Mouse (Mus musculus) liver, embryonic 13.5 days (tissue): ENCODE measurements around the gene Sec14l1. TPM values are rescaled to one million over a fixed set of nuclear protein-coding genes. Genes with fewer than 3 reads are reported as not detected.
"Not testable (repeated sequence)": the region's sequence is repeated elsewhere in the genome, so short reads cannot be mapped to it uniquely, and the experiment has no call there.

Experiments used
- ATAC-seq: fragments of 200-750 bp; cut with Nextera tagmentation; 2 replicates; pipeline ENCODE4 v1.8.0; 2017; ENCODE audit warnings: low read depth, mild to moderate bottlenecking, moderate number of reproducible peaks, moderate library complexity
- DNase-seq: peaks from one replicate; pipeline ENCODE4 v3.0.0; 2022
- H3K27ac ChIP-seq: fragments of 300-500 bp; sonication (generic); 2 replicates; pipeline ENCODE4 v1.5.1; 2015; ENCODE audit warnings: moderate library complexity, mild to moderate bottlenecking, inconsistent platforms
- H3K27me3 ChIP-seq: fragments of 300-500 bp; sonication (generic); 2 replicates; pipeline ENCODE4 v1.6.1; 2015; ENCODE audit warnings: mild to moderate bottlenecking, inconsistent platforms
- H3K36me3 ChIP-seq: fragments of 300-500 bp; sonication (generic); 2 replicates; pipeline ENCODE4 v1.6.1; 2015; ENCODE audit warnings: mild to moderate bottlenecking, inconsistent platforms
- H3K4me1 ChIP-seq: fragments of 300-500 bp; sonication (generic); replicated peaks from 2 replicates; pipeline ENCODE4 v1.6.1; 2015; ENCODE audit warnings: inconsistent platforms
- H3K4me2 ChIP-seq: fragments of 300-500 bp; sonication (generic); 2 replicates; pipeline ENCODE4 v1.6.1; 2015; ENCODE audit warnings: inconsistent platforms, mild to moderate bottlenecking, moderate library complexity
- H3K4me3 ChIP-seq: fragments of 300-500 bp; sonication (generic); replicated peaks from 2 replicates; pipeline ENCODE4 v1.5.1; 2015; ENCODE audit warnings: mild to moderate bottlenecking, inconsistent platforms
- H3K9ac ChIP-seq: fragments of 300-500 bp; sonication (generic); 2 replicates; pipeline ENCODE4 v1.6.1; 2015; ENCODE audit warnings: mild to moderate bottlenecking, inconsistent platforms
- H3K9me3 ChIP-seq: fragments of 300-500 bp; sonication (generic); replicated peaks from 2 replicates; pipeline ENCODE4 v1.6.1; 2016; ENCODE audit warnings: inconsistent platforms
- WGBS: fragments of 180-500 bp; shearing (Covaris S2); methylation state at CpG from one replicate; pipeline ENCODE4 v1.1.7; 2015; ENCODE audit not compliant: insufficient replicate concordance; 5-methylcytosine and 5-hydroxymethylcytosine counted together
- polyA plus RNA-seq: library from polyadenylated mRNA; unstranded; fragments of >200 nt; fragmentation: Nextera tagmentation; extraction: Ambion mirVana; gene quantifications from 2 replicates; pipeline ENCODE4 v1.2.1, GENCODE M21; 2015

Sec14l1 gene
- polyA plus RNA-seq: 19.7 and 23.2 TPM in 2 replicates

DNA sequence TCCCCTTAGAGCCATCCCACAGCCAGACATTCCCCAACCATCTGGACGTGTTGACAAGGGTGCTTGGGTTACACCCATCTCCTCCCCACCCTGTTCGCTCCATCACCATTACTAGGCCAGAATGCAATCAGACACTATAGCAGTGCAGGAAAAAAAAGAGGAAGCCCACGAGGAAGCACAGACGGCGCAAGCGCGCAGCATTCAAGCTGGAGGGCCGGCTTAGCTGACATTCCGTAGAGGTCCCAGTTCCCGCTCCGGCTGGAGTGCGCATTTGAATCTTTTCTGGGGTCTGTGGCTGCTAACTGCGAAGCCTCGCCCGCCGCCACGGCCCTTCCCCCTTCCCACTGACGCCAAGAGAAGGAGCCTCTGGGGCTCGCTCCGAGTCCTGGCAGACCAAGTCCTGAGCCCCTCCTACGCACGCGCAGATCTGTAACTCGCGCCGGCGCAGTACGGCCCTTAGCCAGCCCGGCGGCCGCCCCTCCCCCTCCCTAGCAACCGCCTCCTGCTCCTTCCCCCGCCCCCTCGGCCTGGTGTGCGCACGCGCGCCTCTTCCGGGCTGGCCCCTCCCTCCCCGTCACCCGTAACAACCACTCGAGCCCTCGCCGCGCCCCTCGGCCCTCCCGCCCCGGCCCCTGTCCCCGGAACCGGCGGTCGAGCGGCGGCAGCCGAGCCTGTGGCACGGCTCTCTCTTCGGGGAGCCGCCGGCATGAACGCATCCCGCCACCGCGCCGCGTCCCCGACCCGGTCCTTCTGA, at the start of gene Sec14l1:
TSS of gene Sec14l1 (plus strand) at position 577 of the 754 bp plus-strand sequence.
- Histone ChIP-seq H3K4me3 (peak within 1 kb of the TSS; percentile 98), H3K36me3 (peaks cover 21% of the 10 kb centered on the region), H3K27ac (peak within 1 kb of the TSS; percentile 99), H3K9me3 (peaks cover 4% of the 10 kb centered on the region; the same call in 1 of the 2 replicates), H3K9ac (peak within 1 kb of the TSS; percentile 98), H3K4me1 (peaks cover 72% of the 10 kb centered on the region), H3K27me3 (no peaks in the 10 kb centered on the region), H3K4me2 (peak within 1 kb of the TSS; percentile 80)
- ATAC-seq: peak; percentile 93
- WGBS: under 1% methylated on average over 59 of the region's 67 CpGs
- peak; percentile 95 for DNase-seq

DNA sequence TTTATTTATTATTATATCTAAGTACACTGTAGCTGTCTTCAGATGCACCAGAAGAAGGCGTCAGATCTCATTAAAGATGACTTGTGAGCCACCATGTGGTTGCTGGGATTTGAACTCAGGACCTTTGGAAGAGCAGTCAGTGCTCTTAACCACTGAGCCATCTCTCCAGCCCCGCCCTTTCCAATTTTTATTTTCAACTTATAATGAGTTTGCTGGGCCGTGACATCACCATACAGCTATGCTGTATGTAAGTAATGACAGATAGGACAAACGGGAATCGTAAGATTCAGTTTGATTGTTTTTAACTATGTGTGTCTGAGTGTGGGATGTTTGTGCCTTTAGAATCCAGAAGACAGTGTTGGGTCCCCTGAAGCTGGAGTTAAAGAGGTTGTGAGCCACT, 49.4 kb upstream of the Sec14l1 start:
- not testable (repeated sequence) for ATAC-seq, H3K27ac ChIP-seq, H3K9me3 ChIP-seq, H3K4me1 ChIP-seq, H3K36me3 ChIP-seq, H3K4me3 ChIP-seq, DNase-seq, H3K4me2 ChIP-seq, H3K9ac ChIP-seq
- 65% methylated on average over 5 of the region's 5 CpGs for WGBS
- peaks cover 11% of the 10 kb centered on the region for H3K27me3 ChIP-seq

DNA sequence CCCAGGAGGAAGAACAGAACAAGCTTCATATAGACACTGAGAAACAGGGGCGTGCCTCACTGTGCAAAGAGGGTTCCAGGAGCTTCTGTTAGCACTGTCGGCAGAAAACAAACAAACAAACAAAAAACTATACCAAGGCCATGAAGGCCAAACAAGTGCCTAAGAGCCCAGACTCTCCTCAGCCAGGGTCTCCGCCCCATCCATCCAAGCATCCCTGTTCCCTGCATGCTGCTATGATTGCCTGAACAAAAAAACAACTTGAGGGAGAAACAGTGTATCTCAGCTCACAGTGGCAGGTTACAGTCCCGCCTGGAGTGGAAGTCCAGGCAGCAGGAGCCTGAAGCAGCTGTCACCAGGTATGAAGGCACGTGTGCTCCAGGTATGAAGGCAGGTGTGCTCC, 48.2 kb upstream of the Sec14l1 start:
- DNase-seq (no peak), ATAC-seq (no peak)
- Histone ChIP-seq H3K9ac (no peak overlapping the region), H3K4me1 (no peaks in the 10 kb centered on the region), H3K4me3 (no peak overlapping the region), H3K27ac (no peak overlapping the region), H3K36me3 (no peaks in the 10 kb centered on the region), H3K27me3 (peaks cover 22% of the 10 kb centered on the region), H3K4me2 (no peak overlapping the region), H3K9me3 (no peaks in the 10 kb centered on the region)
- WGBS: 57% methylated on average over 5 of the region's 5 CpGs

DNA sequence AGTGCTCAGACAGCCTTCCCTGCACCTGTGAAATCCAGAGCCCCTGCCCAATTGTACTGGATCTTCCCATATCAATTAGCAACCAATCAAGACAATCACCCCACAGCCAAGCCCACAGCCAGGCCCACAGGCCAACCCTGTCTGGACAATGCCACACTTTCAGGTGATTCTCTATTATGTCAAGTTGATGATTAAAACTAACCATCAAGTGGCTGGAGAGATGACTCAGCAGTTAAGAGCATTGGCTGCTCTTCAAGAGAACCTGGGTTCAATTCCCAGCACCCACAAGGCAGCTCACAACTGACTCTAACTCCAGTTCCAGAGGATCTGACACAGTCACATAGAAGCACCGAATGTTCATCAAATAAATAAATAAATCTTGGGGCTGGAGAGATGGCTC, 46.6 kb upstream of the Sec14l1 start:
- ATAC-seq (no peak), DNase-seq (no peak)
- no peak overlapping the region for H3K27ac ChIP-seq
- no peaks in the 10 kb centered on the region for H3K9me3 ChIP-seq
- H3K36me3 ChIP-seq: no peaks in the 10 kb centered on the region
- H3K4me2 ChIP-seq: no peak overlapping the region
- 73% methylated on average over 1 of the region's 1 CpGs for WGBS
- no peak overlapping the region for H3K9ac ChIP-seq
- H3K4me3 ChIP-seq: no peak overlapping the region
- 0 out of 2 replicates have a peak, but pooled peaks cover 2% of the 10 kb centered on the region for H3K4me1 ChIP-seq
- peaks cover 20% of the 10 kb centered on the region for H3K27me3 ChIP-seq

DNA sequence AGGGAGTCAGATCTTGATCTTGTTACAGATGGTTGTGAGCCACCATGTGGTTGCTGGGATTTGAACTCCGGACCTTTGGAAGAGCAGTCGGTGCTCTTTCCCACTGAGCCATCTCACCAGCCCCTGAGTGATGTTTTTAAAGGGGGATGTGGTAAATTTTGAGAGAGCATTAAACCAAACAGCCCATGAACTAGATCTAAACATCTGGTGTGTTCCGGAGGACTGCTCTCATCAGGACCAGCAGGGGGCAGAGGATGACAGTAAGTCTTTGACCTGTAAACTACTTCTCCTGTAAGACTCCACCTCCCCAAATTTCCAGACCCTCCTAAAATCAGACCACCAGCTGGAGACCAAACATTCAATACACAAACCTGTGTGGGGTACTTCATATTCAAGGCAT, 45.9 kb upstream of the Sec14l1 start:
- no peak overlapping the region for H3K27ac ChIP-seq
- ATAC-seq (no peak), DNase-seq (no peak)
- H3K4me3 ChIP-seq: no peak overlapping the region
- H3K9ac ChIP-seq: no peak overlapping the region
- H3K36me3 ChIP-seq: no peaks in the 10 kb centered on the region
- no peaks in the 10 kb centered on the region for H3K9me3 ChIP-seq
- whole genome bisulfite sequencing: 57% methylated on average over 3 of the region's 3 CpGs
- H3K4me1 ChIP-seq: 0 out of 2 replicates have a peak, but pooled peaks cover 2% of the 10 kb centered on the region
- peaks cover 16% of the 10 kb centered on the region for H3K27me3 ChIP-seq
- H3K4me2 ChIP-seq: no peak overlapping the region

DNA sequence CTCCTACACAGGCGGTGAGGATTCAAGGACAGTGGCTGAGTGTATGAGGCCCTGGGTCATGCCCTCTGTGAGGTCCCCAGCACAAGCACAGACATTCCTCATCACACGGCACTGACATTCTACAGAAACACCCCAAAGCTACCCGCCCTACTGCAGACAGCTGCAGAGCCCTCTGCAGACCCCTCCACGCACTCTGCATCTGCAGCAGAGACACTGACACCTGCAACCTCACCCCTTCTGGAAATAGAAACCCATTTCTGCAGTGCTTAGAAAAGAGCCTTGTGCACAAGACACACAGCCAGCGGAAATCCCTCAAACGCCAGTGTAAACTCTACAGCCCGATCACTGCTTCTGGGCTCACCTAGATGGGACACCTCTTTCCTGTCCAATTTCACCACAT, 44.3 kb upstream of the Sec14l1 start:
- WGBS: 72% methylated on average over 7 of the region's 7 CpGs
- H3K9ac ChIP-seq: no peak overlapping the region
- H3K27ac ChIP-seq: no peak overlapping the region
- H3K4me2 ChIP-seq: no peak overlapping the region
- DNase-seq (no peak), ATAC-seq (no peak)
- no peak overlapping the region for H3K4me3 ChIP-seq
- H3K4me1 ChIP-seq: peaks cover 3% of the 10 kb centered on the region; the same call in 1 of the 2 replicates
- peaks cover 16% of the 10 kb centered on the region for H3K27me3 ChIP-seq
- no peaks in the 10 kb centered on the region for H3K9me3 ChIP-seq
- no peaks in the 10 kb centered on the region for H3K36me3 ChIP-seq

DNA sequence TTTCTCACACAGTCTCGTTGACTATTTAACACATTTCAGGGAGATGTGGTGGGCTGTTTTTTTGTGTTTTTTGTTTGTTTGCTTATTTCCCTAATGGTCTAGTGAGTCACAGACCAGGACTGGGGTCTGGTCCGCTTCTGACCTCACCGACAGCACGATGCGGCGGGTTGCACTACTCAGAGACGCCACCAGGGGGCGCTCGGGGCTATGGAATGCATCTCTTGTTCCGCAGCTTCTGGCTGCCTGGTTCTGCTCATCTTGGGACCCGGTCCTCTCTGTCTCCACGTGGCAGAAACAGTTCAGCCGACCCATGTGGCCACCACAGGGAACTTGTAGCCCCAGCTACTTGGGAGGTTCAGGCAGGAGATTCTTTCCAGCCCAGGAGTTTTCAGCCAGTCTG, 42.8 kb upstream of the Sec14l1 start:
- no peak overlapping the region for H3K9ac ChIP-seq

DNA sequence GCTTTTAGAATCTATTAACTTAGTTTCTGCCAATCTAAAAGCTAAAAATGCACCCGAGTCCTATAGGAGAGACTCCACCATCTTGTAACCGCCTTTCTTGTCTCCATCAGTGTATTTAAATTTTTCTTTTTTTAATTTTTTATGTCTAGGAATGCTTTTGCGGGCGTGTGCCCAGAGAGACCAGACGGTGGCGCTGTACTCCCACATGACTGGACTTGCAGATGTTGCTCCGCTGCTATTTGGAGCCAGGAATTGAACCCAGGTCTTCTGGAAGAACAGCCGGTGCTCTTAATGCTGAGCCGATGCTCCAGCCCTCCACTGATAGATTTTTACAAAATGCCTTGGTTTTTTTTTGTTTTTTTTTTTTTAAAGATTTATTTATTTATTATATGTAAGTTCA, 41.5 kb upstream of the Sec14l1 start:
- H3K9me3 ChIP-seq: no peaks in the 10 kb centered on the region
- peaks cover 16% of the 10 kb centered on the region for H3K27me3 ChIP-seq
- H3K27ac ChIP-seq: no peak overlapping the region
- peaks cover 26% of the 10 kb centered on the region for H3K4me1 ChIP-seq
- no peak for ATAC-seq
- H3K9ac ChIP-seq: no peak overlapping the region
- H3K4me2 ChIP-seq: no peak overlapping the region
- 83% methylated on average over 9 of the region's 9 CpGs for WGBS
- no peak overlapping the region for H3K4me3 ChIP-seq
- DNase-seq: no peak
- peaks cover 8% of the 10 kb centered on the region for H3K36me3 ChIP-seq

More for the DNA sequence above, 42.8 kb upstream of the Sec14l1 start:
- WGBS: 2% methylated on average over 13 of the region's 13 CpGs
- ATAC-seq (no peak), DNase-seq (peak; percentile 68)
- Histone ChIP-seq H3K36me3 (no peaks in the 10 kb centered on the region), H3K27me3 (peaks cover 16% of the 10 kb centered on the region), H3K27ac (no peak overlapping the region), H3K4me2 (no peak overlapping the region), H3K4me1 (peaks cover 13% of the 10 kb centered on the region), H3K9me3 (no peaks in the 10 kb centered on the region), H3K4me3 (no peak overlapping the region)

DNA sequence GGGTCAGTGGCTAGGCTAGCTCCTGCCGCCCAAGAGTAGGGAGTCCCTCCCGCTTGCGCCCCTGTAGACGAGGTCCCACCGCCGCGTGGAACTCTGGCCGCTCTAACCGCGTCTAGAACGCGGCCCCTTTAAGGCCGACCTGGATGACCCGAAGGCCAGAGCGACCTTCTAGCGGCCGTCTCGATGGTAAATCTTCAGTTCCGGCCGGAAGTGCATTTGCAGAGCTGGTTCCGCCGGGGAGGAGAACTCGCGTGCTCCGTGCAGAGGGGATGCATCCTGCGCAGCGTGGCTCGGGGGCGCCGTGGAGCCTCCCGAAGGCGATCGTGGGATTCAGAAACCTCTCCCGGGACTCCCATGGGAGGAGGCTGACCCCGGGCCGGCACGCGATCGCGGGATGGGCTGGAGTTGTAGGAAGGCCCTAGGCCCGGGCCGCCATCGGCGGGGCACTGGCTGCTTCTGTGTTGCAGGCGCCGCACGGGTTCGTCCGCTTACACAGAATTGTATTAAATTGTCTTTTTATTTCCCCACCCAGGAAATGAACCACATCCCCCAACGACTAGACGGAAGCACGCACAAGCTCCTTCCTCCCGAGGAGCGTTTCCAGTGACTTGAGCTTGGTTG, 38.3 kb upstream of the Sec14l1 start:
- Histone ChIP-seq H3K4me2 (peak overlapping the region; percentile 78), H3K4me3 (peak overlapping the region; percentile 72), H3K36me3 (peaks cover 34% of the 10 kb centered on the region), H3K9ac (peak overlapping the region; percentile 80), H3K27ac (peak overlapping the region; percentile 31), H3K4me1 (peaks cover 58% of the 10 kb centered on the region), H3K9me3 (no peaks in the 10 kb centered on the region), H3K27me3 (peaks cover 4% of the 10 kb centered on the region; the same call in 1 of the 2 replicates)
- ATAC-seq: peak; percentile 76
- peak; percentile 80 for DNase-seq
- under 1% methylated on average over 54 of the region's 54 CpGs for WGBS

DNA sequence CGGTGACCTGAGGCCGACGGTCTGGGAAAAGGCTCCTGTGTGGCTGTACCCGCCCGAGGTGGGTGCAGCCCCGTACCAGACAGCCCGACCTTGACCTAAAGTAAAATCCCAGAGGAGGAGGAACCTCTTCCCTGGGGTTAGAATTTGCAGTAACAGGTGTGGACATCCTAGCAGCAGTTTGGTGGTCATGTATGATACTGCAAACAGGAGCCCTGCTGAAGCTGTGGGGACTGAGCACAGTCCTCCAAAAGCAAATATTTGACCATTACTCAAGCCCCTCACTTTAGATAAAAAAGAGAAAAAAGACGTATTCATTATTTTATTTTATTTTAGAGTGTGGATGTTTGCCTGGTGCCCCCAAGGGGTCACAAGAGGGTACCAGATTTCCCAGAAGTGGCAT, 37.7 kb upstream of the Sec14l1 start:
- Histone ChIP-seq H3K27ac (peak overlapping the region; percentile 31), H3K4me1 (peaks cover 63% of the 10 kb centered on the region), H3K4me2 (peak overlapping the region; percentile 78), H3K36me3 (peaks cover 34% of the 10 kb centered on the region), H3K9ac (peak overlapping the region; percentile 80), H3K4me3 (peak overlapping the region; percentile 72), H3K27me3 (no peaks in the 10 kb centered on the region), H3K9me3 (no peaks in the 10 kb centered on the region)
- WGBS: 1% methylated on average over 8 of the region's 8 CpGs
- DNase-seq (no peak), ATAC-seq (no peak)

DNA sequence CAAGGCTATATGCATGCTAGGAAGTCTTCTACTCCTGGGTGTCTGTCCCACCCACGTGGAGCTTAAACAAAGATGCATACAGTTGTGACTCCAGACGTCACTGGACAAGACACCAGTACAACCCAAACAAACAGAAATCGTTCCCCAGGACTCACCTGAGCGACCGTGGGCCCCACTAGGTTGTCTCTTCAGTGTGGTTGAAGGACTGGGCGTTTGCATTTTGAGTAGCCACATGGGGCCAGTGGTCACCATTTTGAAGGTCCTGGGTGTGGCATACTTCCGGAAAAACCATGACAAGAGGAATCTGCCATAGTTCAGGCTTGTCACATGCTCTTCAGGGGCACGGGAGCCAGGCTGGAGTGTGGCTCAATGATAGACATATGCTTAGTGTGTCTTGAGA, 37.1 kb upstream of the Sec14l1 start:
- Histone ChIP-seq H3K27ac (peak overlapping the region; percentile 31), H3K4me1 (peaks cover 68% of the 10 kb centered on the region), H3K4me3 (peak overlapping the region; percentile 72), H3K9ac (peak overlapping the region; percentile 80), H3K36me3 (peaks cover 34% of the 10 kb centered on the region), H3K9me3 (no peaks in the 10 kb centered on the region), H3K4me2 (peak overlapping the region; percentile 78), H3K27me3 (no peaks in the 10 kb centered on the region)
- ATAC-seq (no peak), DNase-seq (no peak)
- 68% methylated on average over 8 of the region's 8 CpGs for WGBS
